Mouse (Mus musculus) telencephalon, adult 2 months (tissue): Measurements from ENCODE around the gene Prss53.
A peak's percentile ranks its signal among the peaks of the same experiment; 100 is the strongest.
"Not testable (repeated sequence)": the region's sequence is repeated elsewhere in the genome, so short reads cannot be mapped to it uniquely, and the experiment has no call there.

Experiments
- DNase-seq: peaks from one replicate; pipeline ENCODE4 v3.0.0-alpha.2; 2011; ENCODE audit warnings: low read depth, low spot score

Prss53 gene

GRCm38 (mm10) chr7:127912190-127912871 is 21.6 kb upstream of the Prss53 start, which contains the start of gene Kat8:
Gene Kat8, plus strand, starts transcription at chr7:127912516.
- peak; percentile 93 for DNase-seq

- no peak for DNase-seq
These were observed 17.9 kb upstream of the Prss53 start for GRCm38 (mm10) chr7:127908656-127909055.

DNA sequence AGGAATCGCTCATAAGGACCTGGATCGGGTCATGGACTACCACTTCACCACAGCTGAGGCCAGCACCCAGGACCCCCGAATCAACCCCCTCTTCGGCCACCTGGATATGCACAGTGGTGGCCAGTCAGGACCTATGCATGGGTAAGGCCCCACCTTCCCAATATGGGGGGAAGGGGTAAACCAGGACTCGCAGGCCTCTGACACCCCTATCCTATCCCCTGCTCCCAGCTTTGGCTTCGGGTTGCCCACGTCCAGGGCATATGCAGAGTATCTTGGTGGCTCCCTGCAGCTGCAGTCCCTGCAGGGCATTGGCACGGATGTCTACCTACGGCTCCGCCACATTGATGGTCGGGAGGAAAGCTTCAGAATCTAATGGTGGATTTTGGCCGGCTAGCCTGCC is 17.2 kb upstream of the Prss53 start:
- DNase-seq: no peak

- DNase-seq: peak; percentile 76
These were observed 13.4 kb upstream of the Prss53 start, which contains the start of gene Bckdk for GRCm38 (mm10) chr7:127903971-127904796. Gene Bckdk, plus strand, starts transcription at chr7:127904082.

DNA sequence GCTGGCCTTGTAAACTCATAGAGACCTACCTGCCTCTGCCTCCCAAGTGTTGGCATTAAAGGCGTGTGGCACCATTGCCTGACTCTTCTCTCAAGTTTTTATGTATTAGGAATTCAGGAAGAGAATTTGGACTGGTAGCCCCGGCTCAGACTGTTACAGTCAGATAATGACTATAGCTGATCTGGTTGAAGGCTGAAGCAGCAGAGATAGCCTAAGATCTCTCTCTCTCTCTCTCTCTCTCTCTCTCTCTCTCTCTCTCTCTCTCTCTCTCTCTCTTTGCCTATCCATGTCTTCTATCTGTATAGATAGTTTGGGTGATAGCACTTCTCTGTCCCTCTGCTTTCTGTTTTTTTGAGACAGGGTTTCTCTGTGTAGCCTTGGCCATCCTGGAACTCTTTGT is 11.0 kb upstream of the Prss53 start:
- no peak for DNase-seq

- no peak for DNase-seq
These were observed 9.2 kb upstream of the Prss53 start for GRCm38 (mm10) chr7:127899997-127900396.

DNA sequence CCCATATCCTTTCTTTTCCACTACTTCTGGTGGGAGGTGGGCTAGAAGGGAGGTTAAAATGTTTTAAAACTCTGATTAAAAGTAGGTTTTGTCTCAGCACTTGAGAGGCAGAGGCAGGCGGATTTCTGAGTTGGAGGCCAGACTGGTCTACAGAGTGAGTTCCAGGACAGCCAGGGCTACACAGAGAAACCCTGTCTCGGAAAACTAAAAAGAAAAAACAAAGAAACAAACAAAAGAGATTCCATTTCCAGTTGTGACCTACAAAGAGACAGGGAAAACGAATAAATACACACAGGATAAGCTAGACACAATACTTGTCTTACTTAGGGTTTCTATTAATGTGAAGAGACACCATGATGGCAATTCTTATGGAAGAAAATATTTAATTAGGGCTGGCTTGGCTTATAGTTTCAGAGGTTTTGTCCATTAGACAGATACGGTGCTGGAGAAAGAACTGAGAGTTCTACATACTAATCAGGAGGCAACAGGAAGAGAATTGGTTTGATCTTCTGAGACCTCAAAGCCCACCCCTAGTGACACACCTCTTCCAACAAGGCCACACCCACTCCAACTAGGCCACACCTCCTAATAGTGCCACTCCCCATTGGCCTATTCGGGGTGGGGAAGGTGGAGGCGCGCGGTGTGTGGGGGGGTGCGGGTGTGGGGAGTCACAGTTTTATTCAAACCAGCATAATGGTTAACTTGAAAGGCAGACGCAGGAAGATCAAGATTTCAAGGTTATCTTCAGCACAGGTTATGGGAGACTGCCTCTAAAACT is 7.6 kb upstream of the Prss53 start:
- no peak for DNase-seq

- no peak for DNase-seq
These were observed 6.8 kb upstream of the Prss53 start for GRCm38 (mm10) chr7:127897542-127897941.

DNA sequence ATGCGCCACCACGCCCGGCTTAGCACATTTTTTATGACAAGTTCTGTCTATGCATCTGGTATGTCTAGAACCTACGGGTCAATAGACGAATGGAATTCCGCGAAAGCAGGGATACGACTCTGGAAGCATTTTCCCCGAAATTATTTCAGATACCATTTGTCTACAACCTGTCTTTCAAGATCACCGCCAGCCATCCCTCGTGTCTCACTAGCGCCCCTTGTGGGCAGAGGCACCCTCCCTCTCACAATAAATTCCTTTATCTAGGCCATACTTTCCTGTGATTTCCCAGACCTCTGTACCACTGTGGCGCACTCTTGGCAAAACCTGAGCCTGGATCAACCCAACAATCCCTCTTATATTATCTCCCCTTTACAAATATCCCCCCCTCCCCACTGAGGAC is 5.6 kb upstream of the Prss53 start:
- no peak for DNase-seq

DNA sequence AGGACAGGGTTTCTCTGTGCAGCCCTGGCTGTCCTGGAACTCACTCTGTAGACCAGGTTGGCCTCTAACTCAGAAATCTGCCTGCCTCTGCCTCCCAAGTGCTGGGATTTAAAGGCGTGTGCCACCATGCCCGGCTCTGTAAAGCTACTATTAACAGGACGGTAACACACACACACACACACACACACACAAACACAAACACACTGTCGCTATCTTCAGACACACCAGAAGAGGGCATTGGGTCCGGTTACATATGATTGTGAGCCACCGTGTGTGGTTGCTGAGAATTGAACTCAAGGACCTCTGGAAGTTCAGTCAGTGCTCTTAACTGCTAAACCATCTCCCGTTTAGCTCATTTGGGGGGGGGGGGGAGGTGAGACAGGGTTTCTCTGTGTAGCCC is 5.1 kb upstream of the Prss53 start:
- not testable (repeated sequence) for DNase-seq

- peak; percentile 97 for DNase-seq
These were observed 4.7 kb upstream of the Prss53 start, which contains the start of the genes Gm21974 and Vkorc1 for GRCm38 (mm10) chr7:127895442-127895841. Gene Gm21974, minus strand, starts transcription at chr7:127895454. Gene Vkorc1, minus strand, starts transcription at chr7:127895617.

GRCm38 (mm10) chr7:127894480-127894879 is 3.7 kb upstream of the Prss53 start:
- DNase-seq: no peak

DNA sequence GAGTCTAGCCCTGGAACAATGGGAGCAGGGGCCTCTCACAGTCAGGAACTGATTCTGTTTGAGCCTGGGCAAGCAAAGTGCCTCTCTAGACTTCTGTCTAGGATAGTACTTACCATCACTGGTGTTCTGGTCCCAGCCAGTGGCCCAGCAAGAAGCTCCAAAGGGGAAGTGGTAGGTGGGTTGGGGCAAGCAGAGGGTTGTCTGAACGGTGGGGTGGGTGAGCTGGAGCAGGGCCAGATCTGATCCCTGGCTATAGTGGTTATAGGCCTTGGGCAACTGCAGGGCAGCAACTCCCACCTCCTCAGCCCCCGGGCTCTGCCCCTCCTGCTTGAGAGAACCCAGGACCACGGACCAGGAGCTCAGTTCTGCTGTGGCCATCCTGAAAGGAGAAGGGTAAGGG is 1.9 kb downstream of the Prss53 start:
- DNase-seq: no peak

DNA sequence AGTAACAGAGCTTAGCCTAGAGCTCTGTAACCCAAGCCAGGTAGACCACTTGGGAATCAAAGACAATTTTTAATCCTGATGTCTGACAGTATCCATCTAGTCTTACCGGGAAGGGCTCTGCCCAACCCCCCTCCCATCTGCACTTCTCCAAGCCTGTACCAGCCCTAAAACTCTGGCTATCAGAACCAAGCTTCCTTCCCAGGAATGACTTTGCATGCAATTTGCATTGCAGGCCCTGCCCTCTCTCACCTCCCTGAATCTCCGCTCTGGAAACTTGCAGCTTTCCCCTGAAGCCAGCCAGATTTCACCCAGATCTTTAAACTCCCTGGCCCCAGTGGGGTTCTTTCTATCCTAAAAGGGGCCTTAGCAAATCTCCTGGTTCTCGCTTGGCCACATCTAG is 3.0 kb downstream of the Prss53 start:
- no peak for DNase-seq

DNA sequence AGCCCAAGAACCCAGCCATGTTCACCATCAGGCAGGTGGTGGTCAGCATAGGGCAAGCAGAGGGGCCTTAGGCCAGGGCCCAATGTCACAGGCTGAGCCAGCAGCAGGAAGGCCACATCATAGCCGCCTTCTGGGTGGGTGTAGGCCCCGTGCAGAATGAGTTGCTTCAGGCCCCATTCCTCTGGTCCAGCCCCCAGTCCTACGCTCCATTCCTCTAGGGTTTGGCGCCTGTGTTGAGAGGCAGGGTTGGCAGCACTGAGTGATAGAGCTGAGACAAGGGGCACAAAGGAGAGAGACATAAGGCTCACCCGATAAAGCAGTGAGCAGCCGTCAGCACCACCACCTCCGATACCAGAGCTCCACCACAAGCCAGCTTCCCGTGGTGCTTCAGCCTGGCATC is 3.6 kb downstream of the Prss53 start:
- no peak for DNase-seq

DNA sequence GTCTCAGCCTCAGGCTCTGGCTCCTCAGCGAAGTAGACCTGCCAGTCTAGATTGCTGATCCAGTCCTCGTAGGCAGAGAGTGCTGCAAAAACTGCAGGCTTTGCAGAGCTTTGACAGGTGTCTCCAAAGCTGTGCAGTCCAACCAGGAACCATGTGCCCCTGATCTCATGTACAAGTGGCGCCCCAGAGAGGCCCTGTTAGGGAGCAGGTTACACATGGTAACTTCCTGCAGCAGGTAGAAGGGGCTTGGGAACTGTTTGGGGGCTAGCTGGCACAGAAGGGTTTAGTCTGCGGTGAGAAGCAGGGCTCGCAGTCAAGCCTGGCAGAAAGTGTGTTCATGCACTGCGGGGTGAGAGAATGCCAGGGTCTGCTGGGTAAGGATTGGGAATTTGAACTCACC is 4.2 kb downstream of the Prss53 start:
- DNase-seq: no peak

DNA sequence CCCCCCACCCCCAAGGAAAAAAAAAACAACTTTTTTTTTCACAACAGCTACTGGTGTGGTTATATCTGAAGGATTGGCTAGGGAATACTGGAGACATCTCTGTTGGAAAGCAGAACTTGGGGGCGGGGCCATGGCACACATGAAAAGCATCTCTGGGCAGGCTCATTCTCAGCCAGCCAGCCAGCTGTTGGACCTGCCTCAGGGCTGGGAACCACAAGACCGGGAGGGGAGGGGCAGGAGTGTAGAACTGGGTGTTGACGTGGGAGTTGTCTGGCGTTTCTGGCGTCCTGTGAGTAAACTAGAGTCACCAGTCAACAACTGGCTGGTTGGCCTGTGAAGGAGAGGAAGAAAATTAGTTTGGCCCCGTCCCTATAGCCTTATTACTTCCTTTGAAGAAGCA is 4.8 kb downstream of the Prss53 start:
- DNase-seq: no peak

DNA sequence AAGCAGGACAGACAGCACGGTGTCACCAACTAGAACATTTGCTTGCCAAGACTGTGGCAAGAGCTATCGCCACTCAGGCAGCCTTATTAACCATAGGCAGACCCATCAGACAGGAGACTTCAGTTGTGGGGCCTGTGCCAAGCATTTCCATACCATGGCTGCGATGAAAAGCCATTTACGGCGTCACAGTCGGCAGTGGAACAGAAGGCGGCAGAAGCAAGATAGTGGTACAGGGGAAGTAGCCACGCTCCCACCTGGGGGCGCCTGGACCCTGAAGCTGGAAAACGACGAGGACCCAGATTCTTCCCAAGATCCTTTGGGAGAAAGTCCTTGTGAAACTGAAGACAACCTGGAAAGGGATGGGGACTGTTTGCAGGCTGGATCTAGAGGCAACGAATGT is 10.3 kb downstream of the Prss53 start:
- no peak for DNase-seq

DNA sequence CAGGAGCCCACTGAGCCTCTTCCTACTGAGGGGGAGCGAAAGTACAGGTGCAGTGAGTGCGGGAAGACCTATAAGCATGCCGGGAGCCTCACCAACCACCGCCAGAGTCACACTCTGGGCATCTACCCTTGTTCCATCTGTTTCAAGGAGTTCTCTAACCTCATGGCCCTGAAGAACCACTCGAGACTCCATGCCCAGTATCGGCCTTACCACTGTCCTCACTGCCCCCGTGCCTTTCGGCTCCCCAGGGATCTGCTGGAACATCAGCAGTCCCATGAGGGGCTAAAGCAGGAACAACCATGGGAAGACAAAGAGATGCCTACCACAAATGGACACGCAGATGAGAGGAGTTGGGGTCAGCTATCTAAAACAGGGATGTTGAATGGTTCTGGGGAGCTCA is 11.5 kb downstream of the Prss53 start:
- DNase-seq: no peak

DNA sequence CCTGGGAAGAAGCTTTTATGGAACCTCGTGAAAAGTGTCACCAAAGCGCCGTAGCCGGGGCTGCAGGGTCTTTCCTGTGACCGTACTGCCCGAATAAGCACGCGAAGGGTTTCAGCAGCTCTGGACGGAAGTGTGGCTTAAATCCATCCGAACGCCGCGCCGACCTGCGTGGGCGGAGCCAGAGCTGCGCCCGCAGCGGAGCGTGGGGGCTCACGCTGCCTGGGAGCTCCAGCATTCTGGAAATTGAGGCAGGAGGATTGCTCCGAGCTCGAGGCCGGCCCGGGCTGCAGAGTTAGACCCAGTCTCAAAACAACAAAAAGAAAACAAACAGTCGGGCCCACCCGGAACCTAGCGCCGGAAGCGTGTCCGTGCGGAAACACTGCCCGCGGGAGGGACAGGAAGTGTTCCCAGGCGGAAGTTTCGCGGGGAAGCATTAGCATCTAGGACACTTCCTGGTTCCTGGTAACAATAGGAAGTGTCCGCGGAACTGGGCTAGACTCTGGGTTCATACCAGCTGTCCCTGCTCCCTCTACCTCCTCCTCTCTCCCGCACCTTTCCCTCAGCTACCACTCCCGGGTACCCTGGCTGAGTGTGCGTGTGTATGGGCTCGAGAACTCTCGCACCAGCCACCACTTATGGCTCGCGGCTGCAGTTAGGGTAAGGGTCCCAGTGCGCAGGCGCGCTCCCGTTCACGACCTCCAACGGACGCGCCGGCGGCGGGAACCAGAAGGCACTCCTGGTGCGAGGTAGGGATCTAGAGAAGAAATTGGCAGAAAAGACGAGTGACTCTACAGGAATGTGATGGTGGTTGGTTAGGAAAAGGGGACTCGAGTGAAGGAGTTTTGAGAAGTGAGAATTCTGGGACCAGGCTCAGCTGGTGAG is 14.1 kb downstream of the Prss53 start, which contains the start of gene Zfp668:
Gene Zfp668 (minus strand): TSS at position 362 of the 882 bp plus-strand sequence.
- DNase-seq: peak; percentile 94

- DNase-seq: peak; percentile 90
These were observed 14.7 kb downstream of the Prss53 start, which contains the start of gene Zfp646 for GRCm38 (mm10) chr7:127876041-127876466. Gene Zfp646, plus strand, starts transcription at chr7:127876221.
